Mouse (Mus musculus): ENCODE measurements around the gene Fmo2. TPM values are rescaled to one million over a fixed set of nuclear protein-coding genes. Genes with fewer than 3 reads are reported as not detected.

The Fmo2 gene
- total RNA-seq, 2 experiments from 2014 or later: 0.68 TPM; not detected in 1

- no peak for ATAC-seq (replicated peaks; ENCODE audit: low FRiP score, poor library complexity, severe bottlenecking)
Measured at GRCm38 (mm10) chr1:162858748-162859130, 39.8 kb downstream of the Fmo2 start.

GRCm38 (mm10) chr1:162857766-162858747 is 40.5 kb downstream of the Fmo2 start:
- no peak for ATAC-seq (replicated peaks; ENCODE audit: low FRiP score, poor library complexity, severe bottlenecking)

GRCm38 (mm10) chr1:162853812-162854482 is 44.6 kb downstream of the Fmo2 start:
- no peak for ATAC-seq (replicated peaks; ENCODE audit: low FRiP score, poor library complexity, severe bottlenecking)

- ATAC-seq (replicated peaks; ENCODE audit: low FRiP score, poor library complexity, severe bottlenecking): no peak
Measured at GRCm38 (mm10) chr1:162847554-162847953, 51.0 kb downstream of the Fmo2 start.

- no peak for ATAC-seq (replicated peaks; ENCODE audit: low FRiP score, poor library complexity, severe bottlenecking)
Measured at GRCm38 (mm10) chr1:162840211-162840610, 58.3 kb downstream of the Fmo2 start.

- no peak for ATAC-seq (replicated peaks; ENCODE audit: low FRiP score, poor library complexity, severe bottlenecking)
Measured at GRCm38 (mm10) chr1:162838976-162839375, 59.5 kb downstream of the Fmo2 start.

- no peak for ATAC-seq (replicated peaks; ENCODE audit: low FRiP score, poor library complexity, severe bottlenecking)
Measured at GRCm38 (mm10) chr1:162834342-162834741, 64.2 kb downstream of the Fmo2 start.

- ATAC-seq (replicated peaks; ENCODE audit: low FRiP score, poor library complexity, severe bottlenecking): no peak
Measured at GRCm38 (mm10) chr1:162832574-162832953, 66.0 kb downstream of the Fmo2 start.

- ATAC-seq (replicated peaks; ENCODE audit: low FRiP score, poor library complexity, severe bottlenecking): no peak
Measured at GRCm38 (mm10) chr1:162831838-162832573, 66.5 kb downstream of the Fmo2 start.

Other genes starting within 250 kb of the Fmo2 start
- gene Myocos, start 240.5 kb downstream of the Fmo2 start, total RNA-seq (2015; ENCODE audit: low replicate concordance): not detected in 2 replicates
- not detected in 2 replicates for gene Myocos, start 240.5 kb downstream of the Fmo2 start, total RNA-seq (2017; ENCODE audit: low replicate concordance)
- 117 and 134 TPM in 2 replicates for gene Prrc2c, start 158.2 kb downstream of the Fmo2 start, total RNA-seq (2015; ENCODE audit: low replicate concordance)
- 96.0 and 117 TPM in 2 replicates for gene Prrc2c, start 158.2 kb downstream of the Fmo2 start, total RNA-seq (2017; ENCODE audit: low replicate concordance)
- not detected in 2 replicates for gene Fmo4, start 84.8 kb downstream of the Fmo2 start, total RNA-seq (2015; ENCODE audit: low replicate concordance)
- gene Fmo4, start 84.8 kb downstream of the Fmo2 start, total RNA-seq (2017; ENCODE audit: low replicate concordance): not detected in 2 replicates
- 2.9 TPM in 1 of 2 replicates, not detected in the other for gene Fmo1, start 32.1 kb downstream of the Fmo2 start, total RNA-seq (2015; ENCODE audit: low replicate concordance)
- gene Fmo1, start 32.1 kb downstream of the Fmo2 start, total RNA-seq (2017; ENCODE audit: low replicate concordance): 1.3 TPM in 1 of 2 replicates, not detected in the other
- not detected in 2 replicates for gene Fmo6, start 38.8 kb upstream of the Fmo2 start, total RNA-seq (2015; ENCODE audit: low replicate concordance)
- not detected in 2 replicates for gene Fmo6, start 38.8 kb upstream of the Fmo2 start, total RNA-seq (2017; ENCODE audit: low replicate concordance)
- gene Fmo3, start 85.8 kb upstream of the Fmo2 start, total RNA-seq (2015; ENCODE audit: low replicate concordance): not detected in 2 replicates
- not detected in 2 replicates for gene Fmo3, start 85.8 kb upstream of the Fmo2 start, total RNA-seq (2017; ENCODE audit: low replicate concordance)
- gene Mroh9, start 186.9 kb upstream of the Fmo2 start, total RNA-seq (2015; ENCODE audit: low replicate concordance): not detected in 2 replicates
- not detected in 2 replicates for gene Mroh9, start 186.9 kb upstream of the Fmo2 start, total RNA-seq (2017; ENCODE audit: low replicate concordance)